Mouse (Mus musculus): ENCODE results near the gene Lcp1. TPM values are rescaled to one million over a fixed set of nuclear protein-coding genes. Genes with fewer than 3 reads are reported as not detected.

Lcp1 gene
- polyA plus RNA-seq, 1 experiment, result not detected

- no peak overlapping the region for H3K27ac ChIP-seq (ENCODE audit: insufficient read depth, low read depth, low read length)
- H3K4me1 ChIP-seq (ENCODE audit: control insufficient read depth, insufficient read depth, low read length), result no peaks in the 10 kb centered on the region
- WGBS, result 89% methylated on average over 4 of the region's 4 CpGs
- no peak overlapping the region for H3K4me3 ChIP-seq (ENCODE audit: insufficient read depth, low read depth, low read length)
- no peak for TF ChIP-seq POLR2A (IDR thresholded peaks at IDR 0.05; ENCODE audit: insufficient read depth, low read depth, low read length)
- no peak for TF ChIP-seq CTCF (IDR thresholded peaks at IDR 0.05; ENCODE audit: insufficient read depth, low read depth, low read length)
Measured at GRCm38 (mm10) chr14:75189031-75189430, 58.1 kb downstream of the Lcp1 start.

DNA sequence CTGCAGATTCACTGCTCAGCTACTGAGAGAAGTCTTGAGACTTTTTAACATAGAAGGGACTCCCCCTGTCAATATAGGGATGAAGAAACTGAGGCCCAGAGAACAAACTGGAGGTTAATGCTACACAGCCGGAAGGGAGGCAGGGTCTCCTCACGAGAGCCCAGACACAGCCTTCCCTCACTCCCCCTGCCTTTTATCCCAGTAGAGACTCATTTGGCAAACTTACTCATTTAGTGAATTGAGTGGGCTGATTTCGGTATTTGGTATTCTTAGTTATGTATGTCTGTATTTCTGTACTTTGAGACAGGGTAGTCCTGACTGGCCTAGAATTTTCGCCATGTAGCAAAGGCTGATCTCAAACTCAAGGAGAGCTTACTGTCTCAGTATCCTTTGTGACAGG, 59.8 kb downstream of the Lcp1 start:
- TF ChIP-seq POLR2A (IDR thresholded peaks at IDR 0.05; ENCODE audit: insufficient read depth, low read depth, low read length), result no peak
- no peak for TF ChIP-seq CTCF (IDR thresholded peaks at IDR 0.05; ENCODE audit: insufficient read depth, low read depth, low read length)
- WGBS, result 88% methylated on average over 4 of the region's 4 CpGs
- H3K27ac ChIP-seq (ENCODE audit: insufficient read depth, low read depth, low read length), result no peak overlapping the region
- H3K4me1 ChIP-seq (ENCODE audit: control insufficient read depth, insufficient read depth, low read length), result no peaks in the 10 kb centered on the region
- H3K4me3 ChIP-seq (ENCODE audit: insufficient read depth, low read depth, low read length), result no peak overlapping the region

DNA sequence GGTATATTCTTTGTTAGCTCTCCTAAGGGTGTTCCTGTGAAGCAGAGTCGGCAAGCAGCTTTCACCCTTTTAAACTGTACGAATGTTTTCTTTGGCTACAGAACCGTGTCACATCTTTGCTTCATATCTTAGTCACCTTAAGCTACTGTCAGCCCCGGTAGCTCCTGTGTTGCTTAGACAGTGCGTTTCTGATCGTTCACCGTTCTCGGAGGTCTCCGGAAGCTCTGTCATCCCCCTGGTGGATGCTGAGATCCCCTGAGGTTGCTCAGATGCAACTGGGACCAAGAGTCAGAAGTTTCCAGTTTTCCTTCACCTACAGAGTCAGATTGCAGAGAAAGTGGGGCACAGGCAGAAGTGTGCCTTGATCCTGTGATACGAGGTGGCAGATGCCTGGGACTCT, 61.5 kb downstream of the Lcp1 start:
- WGBS, result 83% methylated on average over 10 of the region's 10 CpGs
- Histone ChIP-seq H3K4me3 (ENCODE audit: insufficient read depth, low read depth, low read length) (no peak overlapping the region), H3K27ac (ENCODE audit: insufficient read depth, low read depth, low read length) (no peak overlapping the region), H3K4me1 (ENCODE audit: control insufficient read depth, insufficient read depth, low read length) (no peaks in the 10 kb centered on the region)
- TF ChIP-seq CTCF (IDR thresholded peaks at IDR 0.05; ENCODE audit: insufficient read depth, low read depth, low read length) (no peak), POLR2A (IDR thresholded peaks at IDR 0.05; ENCODE audit: insufficient read depth, low read depth, low read length) (no peak)

DNA sequence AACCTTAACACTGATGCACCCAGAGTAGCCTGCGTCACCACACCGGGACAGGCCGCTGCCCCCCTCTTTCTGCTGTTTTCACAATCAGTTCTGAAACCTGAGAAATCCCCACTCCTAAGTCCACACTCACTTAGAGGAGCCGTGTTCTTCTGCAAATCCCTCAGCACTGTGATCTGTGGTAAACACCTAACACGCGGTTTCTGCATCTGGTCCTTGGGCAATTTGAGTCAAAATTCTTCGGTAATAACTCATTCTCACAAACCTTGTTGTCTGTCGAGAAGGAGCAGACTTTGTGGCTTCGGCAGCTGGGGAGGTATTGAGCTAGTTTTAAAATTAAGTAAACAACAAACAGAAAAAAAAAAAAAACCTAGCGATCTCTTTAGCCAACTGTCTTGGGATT, 62.0 kb downstream of the Lcp1 start:
- H3K27ac ChIP-seq (ENCODE audit: insufficient read depth, low read depth, low read length), result no peak overlapping the region
- H3K4me1 ChIP-seq (ENCODE audit: control insufficient read depth, insufficient read depth, low read length), result no peaks in the 10 kb centered on the region
- 82% methylated on average over 10 of the region's 10 CpGs for WGBS
- H3K4me3 ChIP-seq (ENCODE audit: insufficient read depth, low read depth, low read length), result no peak overlapping the region
- TF ChIP-seq POLR2A (IDR thresholded peaks at IDR 0.05; ENCODE audit: insufficient read depth, low read depth, low read length), result no peak
- TF ChIP-seq CTCF (IDR thresholded peaks at IDR 0.05; ENCODE audit: insufficient read depth, low read depth, low read length), result no peak

GRCm38 (mm10) chr14:75195530-75195929, 64.6 kb downstream of the Lcp1 start:
- no peak overlapping the region for H3K27ac ChIP-seq (ENCODE audit: insufficient read depth, low read depth, low read length)
- TF ChIP-seq CTCF (IDR thresholded peaks at IDR 0.05; ENCODE audit: insufficient read depth, low read depth, low read length) (no peak), POLR2A (IDR thresholded peaks at IDR 0.05; ENCODE audit: insufficient read depth, low read depth, low read length) (no peak)
- 92% methylated on average over 5 of the region's 5 CpGs for WGBS
- no peaks in the 10 kb centered on the region for H3K4me1 ChIP-seq (ENCODE audit: control insufficient read depth, insufficient read depth, low read length)
- H3K4me3 ChIP-seq (ENCODE audit: insufficient read depth, low read depth, low read length), result no peak overlapping the region

- WGBS, result 39% methylated on average over 5 of the region's 5 CpGs
- TF ChIP-seq CTCF (IDR thresholded peaks at IDR 0.05; ENCODE audit: insufficient read depth, low read depth, low read length) (no peak), POLR2A (IDR thresholded peaks at IDR 0.05; ENCODE audit: insufficient read depth, low read depth, low read length) (no peak)
- Histone ChIP-seq H3K4me1 (ENCODE audit: control insufficient read depth, insufficient read depth, low read length) (no peaks in the 10 kb centered on the region), H3K4me3 (ENCODE audit: insufficient read depth, low read depth, low read length) (no peak overlapping the region), H3K27ac (ENCODE audit: insufficient read depth, low read depth, low read length) (no peak overlapping the region)
Measured at GRCm38 (mm10) chr14:75197027-75197426, 66.1 kb downstream of the Lcp1 start.

DNA sequence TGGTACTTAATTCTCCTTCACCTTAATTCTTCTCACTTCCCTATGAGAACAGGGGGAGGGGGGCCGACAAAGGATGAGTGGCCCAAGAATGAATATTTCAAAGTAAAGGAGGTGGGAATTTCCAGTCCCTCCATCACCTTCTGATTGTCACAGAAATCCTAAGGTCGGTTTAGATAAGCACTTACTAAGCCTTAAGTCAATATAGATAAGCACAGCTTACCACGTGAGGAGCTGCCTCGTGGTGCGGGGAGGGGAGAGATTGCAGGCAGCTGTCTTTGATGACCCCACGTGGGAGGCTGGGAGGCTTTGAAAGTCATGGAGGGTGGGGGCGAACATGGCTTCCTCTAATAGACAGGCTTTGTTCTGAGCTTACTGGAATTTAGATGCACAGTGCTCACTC, 66.8 kb downstream of the Lcp1 start:
- TF ChIP-seq CTCF (IDR thresholded peaks at IDR 0.05; ENCODE audit: insufficient read depth, low read depth, low read length) (no peak), POLR2A (IDR thresholded peaks at IDR 0.05; ENCODE audit: insufficient read depth, low read depth, low read length) (no peak)
- no peak overlapping the region for H3K27ac ChIP-seq (ENCODE audit: insufficient read depth, low read depth, low read length)
- H3K4me3 ChIP-seq (ENCODE audit: insufficient read depth, low read depth, low read length), result no peak overlapping the region
- 67% methylated on average over 7 of the region's 7 CpGs for WGBS
- no peaks in the 10 kb centered on the region for H3K4me1 ChIP-seq (ENCODE audit: control insufficient read depth, insufficient read depth, low read length)

GRCm38 (mm10) chr14:75205363-75206051, 74.6 kb downstream of the Lcp1 start:
- H3K27ac ChIP-seq (ENCODE audit: insufficient read depth, low read depth, low read length), result no peak overlapping the region
- TF ChIP-seq POLR2A (IDR thresholded peaks at IDR 0.05; ENCODE audit: insufficient read depth, low read depth, low read length), result no peak
- no peak for TF ChIP-seq CTCF (IDR thresholded peaks at IDR 0.05; ENCODE audit: insufficient read depth, low read depth, low read length)
- H3K4me3 ChIP-seq (ENCODE audit: insufficient read depth, low read depth, low read length), result no peak overlapping the region
- 86% methylated on average over 6 of the region's 6 CpGs for WGBS
- no peaks in the 10 kb centered on the region for H3K4me1 ChIP-seq (ENCODE audit: control insufficient read depth, insufficient read depth, low read length)

GRCm38 (mm10) chr14:75206307-75206706, 75.4 kb downstream of the Lcp1 start:
- 89% methylated on average over 4 of the region's 4 CpGs for WGBS
- TF ChIP-seq POLR2A (IDR thresholded peaks at IDR 0.05; ENCODE audit: insufficient read depth, low read depth, low read length), result no peak
- no peak for TF ChIP-seq CTCF (IDR thresholded peaks at IDR 0.05; ENCODE audit: insufficient read depth, low read depth, low read length)
- H3K4me3 ChIP-seq (ENCODE audit: insufficient read depth, low read depth, low read length), result no peak overlapping the region
- no peaks in the 10 kb centered on the region for H3K4me1 ChIP-seq (ENCODE audit: control insufficient read depth, insufficient read depth, low read length)
- H3K27ac ChIP-seq (ENCODE audit: insufficient read depth, low read depth, low read length), result no peak overlapping the region

Measured in olfactory bulb, adult 2 months (tissue).